Comparison of ENCODE assay signal across 18 mouse cellular contexts in the genomic region with DNA sequence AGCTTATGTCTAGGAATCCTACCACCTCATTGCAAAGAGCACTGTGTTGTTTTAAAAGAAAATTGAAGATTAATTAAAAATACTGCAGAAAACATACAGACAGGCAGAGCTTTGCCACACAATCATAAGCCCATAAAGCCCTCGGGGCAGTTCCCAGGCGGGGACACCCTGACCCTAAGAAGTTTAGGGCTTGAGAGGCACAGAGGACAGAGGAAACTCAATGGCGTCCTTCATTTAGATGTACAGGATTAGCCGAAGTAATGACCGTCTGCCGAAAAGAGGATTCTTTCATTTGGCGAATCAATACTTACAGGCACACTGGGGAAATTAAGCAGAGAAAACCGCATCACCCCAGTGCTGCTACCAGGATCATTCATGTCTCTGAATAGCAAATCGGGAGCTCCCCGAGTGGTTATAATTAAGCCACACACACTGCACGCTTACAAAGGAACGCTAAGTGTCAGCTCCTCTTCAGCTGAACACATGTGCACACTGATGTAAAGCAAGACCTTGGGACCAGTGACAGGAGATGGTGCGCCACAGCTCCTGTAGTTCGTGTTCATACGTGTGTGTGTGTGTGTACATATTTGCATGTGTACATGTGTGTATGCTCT.
DNase-seq lines count a peak whose midpoint lies in the region; ATAC-seq lines count a peak whose summit lies in the region.
"Had no signal": no experiment of that assay in that cellular context is flagged by ENCODE, and none has a peak within 500 bp of the region (broad histone marks: within the 10 kb centered on the region; RNA-seq: fewer than 3 reads in every experiment).

No protein-coding gene starts in this region.

- H3K9me3 ChIP-seq in forebrain, embryonic 10.5 days, result no peaks in the 10 kb centered on the region
- no peaks in the 10 kb centered on the region for H3K9me3 ChIP-seq in forebrain, embryonic 14.5 days (replicated peaks; ENCODE audit: control insufficient read depth, low read length)
- H3K9me3 ChIP-seq in midbrain, embryonic 10.5 days (replicated peaks), result no peaks in the 10 kb centered on the region
- no peaks in the 10 kb centered on the region for H3K9me3 ChIP-seq in neural tube, embryonic 14.5 days (ENCODE audit: control insufficient read depth, low read length)
- H3K9me3 ChIP-seq: embryonic facial prominence, embryonic 15.5 days had no signal

- H3K4me2 ChIP-seq in forebrain, embryonic 14.5 days (ENCODE audit: low read length), result peak overlapping the region; percentile 28
- peak overlapping the region; percentile 20; the same call in 1 of the 2 replicates for H3K4me2 ChIP-seq in neural tube, embryonic 14.5 days (ENCODE audit: low read depth, low read length)
- H3K4me2 ChIP-seq: embryonic facial prominence, embryonic 15.5 days had no signal

- H3K4me1 ChIP-seq in forebrain, embryonic 10.5 days, result peaks cover 26% of the 10 kb centered on the region
- H3K4me1 ChIP-seq in forebrain, embryonic 14.5 days (ENCODE audit: control insufficient read depth, insufficient read depth, low read length), result peaks cover 14% of the 10 kb centered on the region
- peaks cover 21% of the 10 kb centered on the region for H3K4me1 ChIP-seq in midbrain, embryonic 10.5 days
- peaks cover 5% of the 10 kb centered on the region; the same call in 1 of the 2 replicates for H3K4me1 ChIP-seq in neural tube, embryonic 14.5 days (ENCODE audit: control insufficient read depth, insufficient read depth, low read length)

- H3K9ac ChIP-seq in forebrain, embryonic 14.5 days (ENCODE audit: low read length), result peak overlapping the region; percentile 46; the same call in 1 of the 2 replicates
- H3K9ac ChIP-seq in neural tube, embryonic 14.5 days (replicated peaks; ENCODE audit: low read depth, low read length), result no peak overlapping the region; the same call in 1 of the 2 replicates
- H3K9ac ChIP-seq: embryonic facial prominence, embryonic 15.5 days; liver, postnatal 0 days had no signal

- H3K36me3 ChIP-seq in forebrain, embryonic 10.5 days (replicated peaks), result no peaks in the 10 kb centered on the region
- no peaks in the 10 kb centered on the region for H3K36me3 ChIP-seq in forebrain, embryonic 14.5 days (ENCODE audit: control insufficient read depth, insufficient read depth, low read length)
- no peaks in the 10 kb centered on the region for H3K36me3 ChIP-seq in midbrain, embryonic 10.5 days
- no peaks in the 10 kb centered on the region for H3K36me3 ChIP-seq in neural tube, embryonic 14.5 days (ENCODE audit: control insufficient read depth, insufficient read depth, low read length)
- H3K36me3 ChIP-seq: embryonic facial prominence, embryonic 15.5 days had no signal

- H3K27ac ChIP-seq in forebrain, embryonic 10.5 days, result peak overlapping the region; percentile 63; the same call in 1 of the 2 replicates
- H3K27ac ChIP-seq in forebrain, embryonic 14.5 days (ENCODE audit: low read depth, low read length), result 0 out of 2 replicates have a peak overlapping the region, but pooled peaks have one; percentile 15
- H3K27ac ChIP-seq in midbrain, embryonic 10.5 days (replicated peaks), result peak overlapping the region; percentile 18; the same call in 1 of the 2 replicates
- H3K27ac ChIP-seq in neural tube, embryonic 14.5 days (ENCODE audit: low read depth, low read length), result peak overlapping the region; percentile 69
- H3K27ac ChIP-seq: embryonic facial prominence, embryonic 15.5 days; gastrocnemius, adult 2 months had no signal

- H3K4me3 ChIP-seq in forebrain, embryonic 10.5 days, result no peak overlapping the region
- no peak overlapping the region for H3K4me3 ChIP-seq in forebrain, embryonic 14.5 days (ENCODE audit: low read depth, low read length)
- H3K4me3 ChIP-seq in midbrain, embryonic 10.5 days, result no peak overlapping the region
- no peak overlapping the region for H3K4me3 ChIP-seq in neural tube, embryonic 14.5 days (ENCODE audit: low read depth, low read length)
- H3K4me3 ChIP-seq: embryonic facial prominence, embryonic 15.5 days; gastrocnemius, adult 2 months had no signal

- ATAC-seq in forebrain, embryonic 14.5 days, result peak; percentile 73
- ATAC-seq in neural tube, embryonic 14.5 days (ENCODE audit: low read depth), result peak; percentile 76
- ATAC-seq: liver, postnatal 0 days had no signal

- H3K27me3 ChIP-seq in forebrain, embryonic 10.5 days (ENCODE audit: poor library complexity, severe bottlenecking), result no peaks in the 10 kb centered on the region
- no peaks in the 10 kb centered on the region for H3K27me3 ChIP-seq in forebrain, embryonic 14.5 days (replicated peaks; ENCODE audit: control insufficient read depth, insufficient read depth, low read length)
- no peaks in the 10 kb centered on the region for H3K27me3 ChIP-seq in midbrain, embryonic 10.5 days (ENCODE audit: low read depth, poor library complexity, severe bottlenecking)
- no peaks in the 10 kb centered on the region for H3K27me3 ChIP-seq in neural tube, embryonic 14.5 days (ENCODE audit: control insufficient read depth, insufficient read depth, low read length)
- H3K27me3 ChIP-seq: embryonic facial prominence, embryonic 15.5 days had no signal

- 59% methylated on average over 15 of the region's 15 CpGs for WGBS in forebrain, embryonic 10.5 days
- 13% methylated on average over 15 of the region's 15 CpGs for WGBS in forebrain, embryonic 14.5 days
- 74% methylated on average over 15 of the region's 15 CpGs for WGBS in midbrain, embryonic 10.5 days
- 46% methylated on average over 15 of the region's 15 CpGs for WGBS in neural tube, embryonic 14.5 days

- no peak for DNase-seq in forebrain, embryonic 10.5 days (ENCODE audit: extremely low spot score, low spot score)
- peak; percentile 76 for DNase-seq in forebrain, embryonic 14.5 days (ENCODE audit: low spot score)
- no peak for DNase-seq in midbrain, embryonic 10.5 days (ENCODE audit: low spot score)
- no peak for DNase-seq in spleen, postnatal 14 days (ENCODE audit: low spot score in 2 of 2)
- no peak for DNase-seq in ovary, postnatal 10 days (ENCODE audit: low spot score)
- DNase-seq in kidney, adult 8-10 months, result no peak
- DNase-seq: adrenal gland, postnatal 14 days; cerebellum, adult 8-10 months; embryo, embryonic 11 days; gastrocnemius, adult 2 months; heart, adult 18-20 months; kidney, adult 2 months; liver; liver, postnatal 0 days; lung, postnatal 14 days; thymus, adult 18-20 months had no signal

Comparison
In these comparisons a context has a peak if more than half of its experiments do, and no peak if none do; other contexts are left out.
1. H3K27ac ChIP-seq: peak in every context shown above with its lines; median percentile 69 in neural tube, embryonic 14.5 days; 63 in forebrain, embryonic 10.5 days; 18 in midbrain, embryonic 10.5 days; 15 in forebrain, embryonic 14.5 days.